Mouse (Mus musculus) ES-Bruce4 (cell line): ENCODE measurements around the gene Dnah11. TPM values are rescaled to one million over a fixed set of nuclear protein-coding genes. Genes with fewer than 3 reads are reported as not detected.

Experiments used
- H3K27ac ChIP-seq: 2 replicates; pipeline ENCODE4 v1.5.1; 2012; ENCODE audit warnings: low read length, inconsistent platforms; ENCODE audit not compliant: insufficient read depth
- H3K27me3 ChIP-seq: 2 replicates; pipeline ENCODE4 v1.6.1; 2012; ENCODE audit warnings: mild to moderate bottlenecking, low read length, inconsistent platforms; ENCODE audit not compliant: control insufficient read depth, poor library complexity, insufficient read depth, severe bottlenecking
- H3K36me3 ChIP-seq: 2 replicates; pipeline ENCODE4 v1.6.1; 2012; ENCODE audit warnings: inconsistent platforms, mild to moderate bottlenecking, low read length, moderate library complexity; ENCODE audit not compliant: control insufficient read depth, poor library complexity, insufficient read depth, severe bottlenecking
- H3K4me1 ChIP-seq: one replicate; pipeline ENCODE4 v1.8.1; 2011; ENCODE audit warnings: low read length; ENCODE audit not compliant: control insufficient read depth, insufficient read depth
- H3K4me3 ChIP-seq: 2 replicates; pipeline ENCODE4 v1.5.1; 2011; ENCODE audit warnings: low read depth, mild to moderate bottlenecking, low read length
- H3K9ac ChIP-seq: 2 replicates; pipeline ENCODE4 v1.6.1; 2012; ENCODE audit warnings: low read depth, mild to moderate bottlenecking, inconsistent platforms; ENCODE audit not compliant: poor library complexity, severe bottlenecking
- H3K9me3 ChIP-seq: replicated peaks from 2 replicates; pipeline ENCODE4 v1.6.1; 2012; ENCODE audit warnings: mild to moderate bottlenecking, low read length, inconsistent platforms; ENCODE audit not compliant: control insufficient read depth, poor library complexity, insufficient read depth, severe bottlenecking
- CTCF ChIP-seq: IDR thresholded peaks from one replicate; pipeline ENCODE4 v1.8.1; 2011; ENCODE audit warnings: low read depth, low read length
- EP300 ChIP-seq: IDR thresholded peaks from 2 replicates; pipeline ENCODE4 v1.6.1; 2011; ENCODE audit warnings: low read depth, low read length; ENCODE audit not compliant: insufficient read depth
- POLR2A ChIP-seq: IDR thresholded peaks from one replicate; pipeline ENCODE4 v1.8.1; 2011; ENCODE audit warnings: low read length; ENCODE audit not compliant: insufficient read depth
- polyA plus RNA-seq: library from polyadenylated mRNA; stranded (reverse); fragments of >200 nt; gene quantifications from 2 replicates; pipeline ENCODE4 v1.2.4, GENCODE M21; 2011; ENCODE audit warnings: low read depth; ENCODE audit not compliant: missing spikeins, insufficient read depth, insufficient read length

The Dnah11 gene
- polyA plus RNA-seq, 1 experiment = 0.07 TPM

- no peak for TF ChIP-seq EP300
Observed at GRCm38 (mm10) chr12:117861249-117861648, 337.6 kb downstream of the Dnah11 start.

GRCm38 (mm10) chr12:117860840-117861239 lies 338.0 kb downstream of the Dnah11 start:
- no peaks in the 10 kb centered on the region for H3K27me3 ChIP-seq
- H3K4me1 ChIP-seq = no peaks in the 10 kb centered on the region
- H3K9ac ChIP-seq = no peak overlapping the region
- H3K4me3 ChIP-seq = no peak overlapping the region
- TF ChIP-seq CTCF (no peak), EP300 (no peak), POLR2A (no peak)
- H3K9me3 ChIP-seq = peaks cover 10% of the 10 kb centered on the region; the same call in 1 of the 2 replicates
- H3K27ac ChIP-seq = no peak overlapping the region
- no peaks in the 10 kb centered on the region for H3K36me3 ChIP-seq

More at GRCm38 (mm10) chr12:117861249-117861648, 337.6 kb downstream of the Dnah11 start:
- H3K36me3 ChIP-seq = no peaks in the 10 kb centered on the region
- no peak overlapping the region for H3K9ac ChIP-seq
- no peaks in the 10 kb centered on the region for H3K4me1 ChIP-seq
- H3K4me3 ChIP-seq = no peak overlapping the region
- H3K27me3 ChIP-seq = no peaks in the 10 kb centered on the region
- H3K9me3 ChIP-seq = peaks cover 10% of the 10 kb centered on the region; the same call in 1 of the 2 replicates
- no peak overlapping the region for H3K27ac ChIP-seq

GRCm38 (mm10) chr12:117857884-117858283 lies 341.0 kb downstream of the Dnah11 start:
- H3K27ac ChIP-seq = no peak overlapping the region
- no peak for TF ChIP-seq EP300
- no peak for TF ChIP-seq CTCF
- no peak for TF ChIP-seq POLR2A
- H3K4me3 ChIP-seq = no peak overlapping the region
- H3K27me3 ChIP-seq = no peaks in the 10 kb centered on the region
- no peak overlapping the region for H3K9ac ChIP-seq
- H3K9me3 ChIP-seq = peaks cover 10% of the 10 kb centered on the region; the same call in 1 of the 2 replicates
- H3K4me1 ChIP-seq = no peaks in the 10 kb centered on the region
- H3K36me3 ChIP-seq = no peaks in the 10 kb centered on the region

GRCm38 (mm10) chr12:117857023-117857422 lies 341.8 kb downstream of the Dnah11 start:
- peaks cover 10% of the 10 kb centered on the region; the same call in 1 of the 2 replicates for H3K9me3 ChIP-seq
- H3K27me3 ChIP-seq = no peaks in the 10 kb centered on the region
- TF ChIP-seq POLR2A (no peak), EP300 (no peak), CTCF (no peak)
- H3K9ac ChIP-seq = no peak overlapping the region
- H3K4me3 ChIP-seq = no peak overlapping the region
- no peaks in the 10 kb centered on the region for H3K4me1 ChIP-seq
- no peak overlapping the region for H3K27ac ChIP-seq
- no peaks in the 10 kb centered on the region for H3K36me3 ChIP-seq

GRCm38 (mm10) chr12:117853316-117853715 lies 345.5 kb downstream of the Dnah11 start:
- no peak overlapping the region for H3K4me3 ChIP-seq
- TF ChIP-seq CTCF (peak; percentile 92), EP300 (no peak), POLR2A (no peak)
- no peak overlapping the region for H3K27ac ChIP-seq
- H3K27me3 ChIP-seq = no peaks in the 10 kb centered on the region
- H3K9ac ChIP-seq = no peak overlapping the region
- no peaks in the 10 kb centered on the region for H3K4me1 ChIP-seq
- peaks cover 10% of the 10 kb centered on the region; the same call in 1 of the 2 replicates for H3K9me3 ChIP-seq
- no peaks in the 10 kb centered on the region for H3K36me3 ChIP-seq

GRCm38 (mm10) chr12:117850472-117850871 lies 348.4 kb downstream of the Dnah11 start:
- H3K4me3 ChIP-seq = no peak overlapping the region
- no peak for TF ChIP-seq CTCF
- no peak for TF ChIP-seq EP300
- no peak for TF ChIP-seq POLR2A
- no peak overlapping the region for H3K9ac ChIP-seq
- no peaks in the 10 kb centered on the region for H3K27me3 ChIP-seq
- H3K9me3 ChIP-seq = no peaks in the 10 kb centered on the region
- H3K36me3 ChIP-seq = no peaks in the 10 kb centered on the region
- no peaks in the 10 kb centered on the region for H3K4me1 ChIP-seq
- H3K27ac ChIP-seq = no peak overlapping the region
